Mouse (Mus musculus) kidney, postnatal 0 days (tissue): ENCODE measurements around the gene Bcr. TPM values are rescaled to one million over a fixed set of nuclear protein-coding genes. Genes with fewer than 3 reads are reported as not detected.

Source experiments
- ATAC-seq: fragments of 200-750 bp; cut with Nextera tagmentation; replicated peaks from 2 replicates; pipeline ENCODE4 v1.8.0; 2017; ENCODE audit warnings: low read depth, moderate number of reproducible peaks, moderate TSS enrichment, moderate library complexity; ENCODE audit not compliant: low FRiP score
- DNase-seq: peaks from one replicate; pipeline ENCODE4 v3.0.0-alpha.2; 2016; ENCODE audit warnings: low spot score
- H3K27ac ChIP-seq: fragments of 300-500 bp; sonication (generic); 2 replicates; pipeline ENCODE4 v1.5.1; 2014; ENCODE audit warnings: mild to moderate bottlenecking
- H3K27me3 ChIP-seq: fragments of 300-500 bp; sonication (generic); 2 replicates; pipeline ENCODE4 v1.6.1; 2014; ENCODE audit warnings: low read length, mixed read lengths; ENCODE audit not compliant: insufficient read depth
- H3K36me3 ChIP-seq: fragments of 300-500 bp; sonication (generic); 2 replicates; pipeline ENCODE4 v1.6.1; 2014; ENCODE audit warnings: low read length, mixed read lengths; ENCODE audit not compliant: insufficient read depth
- H3K4me1 ChIP-seq: fragments of 300-500 bp; sonication (generic); replicated peaks from 2 replicates; pipeline ENCODE4 v1.6.1; 2014; ENCODE audit warnings: antibody characterized with exemption, low read length, mixed read lengths; ENCODE audit not compliant: insufficient read depth
- H3K4me2 ChIP-seq: fragments of 300-500 bp; sonication (generic); 2 replicates; pipeline ENCODE4 v1.6.1; 2014; ENCODE audit warnings: mild to moderate bottlenecking, low read length, moderate library complexity, mixed read lengths
- H3K4me3 ChIP-seq: fragments of 300-500 bp; sonication (generic); replicated peaks from 2 replicates; pipeline ENCODE4 v1.5.1; 2014; ENCODE audit warnings: low read depth, low read length
- H3K9ac ChIP-seq: fragments of 300-500 bp; sonication (generic); 2 replicates; pipeline ENCODE4 v1.6.1; 2014; ENCODE audit warnings: low read depth, low read length
- H3K9me3 ChIP-seq: fragments of 300-500 bp; sonication (generic); replicated peaks from 2 replicates; pipeline ENCODE4 v1.6.1; 2016; ENCODE audit warnings: low read length, inconsistent platforms, mixed read lengths
- CTCF ChIP-seq: IDR thresholded peaks from 2 replicates; pipeline ENCODE4 v1.5.1; 2016; ENCODE audit warnings: antibody characterized with exemption, low read depth, mild to moderate bottlenecking, moderate library complexity
- WGBS: fragments of 180-500 bp; shearing (Covaris S2); extraction: QIAGEN DNeasy Blood & Tissue Kit; methylation state at CpG from one replicate; pipeline ENCODE4 v1.1.7; 2014; 5-methylcytosine and 5-hydroxymethylcytosine counted together
- polyA plus RNA-seq: library from polyadenylated mRNA; unstranded; fragments of >200 nt; fragmentation: Nextera tagmentation; extraction: Ambion mirVana; gene quantifications from 2 replicates; pipeline ENCODE4 v1.2.1, GENCODE M21; 2015

Gene Bcr
- polyA plus RNA-seq, 1 experiment from 2014 or later: 5.9 TPM

DNA sequence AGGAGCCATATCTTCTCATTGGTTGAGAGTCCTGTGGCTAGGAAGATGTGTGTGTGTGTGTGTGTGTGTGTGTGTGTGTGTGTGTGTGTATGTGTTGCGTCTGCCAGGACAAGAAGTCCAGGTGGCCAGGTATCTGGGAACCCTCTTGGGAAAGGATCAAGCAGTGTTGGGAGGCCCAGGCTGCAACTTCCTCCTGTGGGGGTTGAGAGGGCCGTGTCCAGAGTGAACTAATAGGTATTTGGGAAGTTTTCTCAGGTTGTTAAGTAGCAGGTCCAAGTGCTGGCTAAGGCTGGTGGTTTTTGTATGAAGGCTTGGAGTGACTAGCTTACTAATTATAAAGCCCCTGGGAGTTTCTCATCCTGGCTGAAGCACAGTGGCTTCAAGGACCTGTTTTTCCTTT lies 7.7 kb downstream of the Bcr start:
- 41% methylated on average over 2 of the region's 2 CpGs for WGBS
- Histone ChIP-seq H3K9me3 (no peaks in the 10 kb centered on the region), H3K4me3 (no peak overlapping the region), H3K27ac (0 out of 2 replicates have a peak overlapping the region, but pooled peaks have one; percentile 3), H3K4me2 (no peak overlapping the region), H3K36me3 (no peaks in the 10 kb centered on the region), H3K4me1 (peaks cover 15% of the 10 kb centered on the region), H3K9ac (no peak overlapping the region), H3K27me3 (no peaks in the 10 kb centered on the region)
- ATAC-seq (no peak), DNase-seq (no peak)
- no peak for TF ChIP-seq CTCF

DNA sequence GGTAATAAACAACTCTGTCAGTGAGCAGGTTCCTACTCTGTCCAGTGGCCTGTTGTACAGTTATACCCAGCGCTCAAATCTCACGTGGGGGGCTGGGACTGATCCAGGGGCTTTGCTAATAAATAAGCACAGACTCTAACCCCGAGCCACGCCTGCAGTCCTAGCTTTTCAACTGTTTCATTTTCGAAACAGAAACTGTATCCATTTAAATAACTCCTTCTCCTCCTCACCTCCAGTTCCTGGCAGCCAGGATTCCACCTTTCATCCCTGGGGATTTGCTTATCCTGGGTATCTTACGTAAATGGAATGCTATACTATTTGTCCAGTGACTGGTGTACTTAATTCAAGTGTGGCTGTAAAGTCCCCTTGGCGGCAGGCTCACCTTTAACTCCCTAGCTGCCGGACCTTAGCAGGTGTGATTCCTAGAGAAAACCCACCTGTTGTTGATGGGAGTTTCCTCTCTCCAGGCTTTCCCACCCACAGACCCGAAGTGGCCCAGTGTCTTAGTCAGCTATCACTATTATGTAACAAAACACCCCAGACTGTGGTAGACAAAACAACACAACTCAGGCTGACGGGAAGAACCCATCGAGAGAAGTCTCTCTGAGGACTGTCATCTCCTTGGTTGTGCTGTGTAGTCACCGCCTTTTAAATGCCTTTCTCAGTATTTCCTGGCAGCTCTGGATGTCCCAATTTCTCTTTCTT lies 8.4 kb downstream of the Bcr start:
- TF ChIP-seq CTCF: no peak
- Histone ChIP-seq H3K36me3 (peaks cover 4% of the 10 kb centered on the region; the same call in 1 of the 2 replicates), H3K27me3 (no peaks in the 10 kb centered on the region), H3K27ac (0 out of 2 replicates have a peak overlapping the region, but pooled peaks have one; percentile 3), H3K4me2 (peak overlapping the region; percentile 0; the same call in 1 of the 2 replicates), H3K4me3 (no peak overlapping the region), H3K4me1 (peaks cover 11% of the 10 kb centered on the region), H3K9me3 (no peaks in the 10 kb centered on the region), H3K9ac (no peak overlapping the region)
- 32% methylated on average over 12 of the region's 12 CpGs for WGBS
- DNase-seq (no peak), ATAC-seq (no peak)

GRCm38 (mm10) chr10:75070281-75070976 lies 10.0 kb downstream of the Bcr start:
- Histone ChIP-seq H3K9ac (no peak overlapping the region), H3K4me3 (no peak overlapping the region), H3K9me3 (no peaks in the 10 kb centered on the region), H3K36me3 (peaks cover 4% of the 10 kb centered on the region; the same call in 1 of the 2 replicates), H3K27me3 (no peaks in the 10 kb centered on the region), H3K4me2 (no peak overlapping the region), H3K27ac (no peak overlapping the region), H3K4me1 (peaks cover 11% of the 10 kb centered on the region; the same call in 1 of the 2 replicates)
- WGBS: 41% methylated on average over 11 of the region's 11 CpGs
- no peak for TF ChIP-seq CTCF
- DNase-seq: no peak
- ATAC-seq: no peak

DNA sequence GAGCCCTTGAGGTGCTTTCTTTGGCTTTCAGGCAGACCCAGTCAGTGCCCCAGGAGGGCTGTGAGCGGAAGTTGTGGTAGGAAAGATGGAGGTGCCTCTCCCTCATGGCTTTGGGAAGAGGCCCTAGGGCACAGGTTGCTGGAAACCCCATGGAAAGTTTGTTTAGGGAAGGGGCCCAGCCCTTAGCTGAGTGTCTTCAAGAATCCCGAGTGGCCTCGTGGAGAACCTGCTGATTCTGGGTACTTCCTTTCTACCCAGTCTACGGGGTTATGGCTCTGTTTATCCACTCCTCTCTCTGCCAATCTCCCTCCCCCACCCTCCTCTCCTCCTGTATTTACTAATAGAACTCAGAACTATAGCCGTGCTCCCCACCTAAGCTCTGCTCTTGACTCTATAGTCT lies 15.3 kb downstream of the Bcr start:
- no peaks in the 10 kb centered on the region for H3K27me3 ChIP-seq
- H3K27ac ChIP-seq: no peak overlapping the region
- TF ChIP-seq CTCF: no peak
- ATAC-seq: no peak
- H3K4me2 ChIP-seq: no peak overlapping the region
- H3K9me3 ChIP-seq: no peaks in the 10 kb centered on the region
- peaks cover 12% of the 10 kb centered on the region for H3K4me1 ChIP-seq
- DNase-seq: no peak
- 63% methylated on average over 5 of the region's 5 CpGs for WGBS
- peaks cover 4% of the 10 kb centered on the region; the same call in 1 of the 2 replicates for H3K36me3 ChIP-seq
- no peak overlapping the region for H3K9ac ChIP-seq
- no peak overlapping the region for H3K4me3 ChIP-seq

DNA sequence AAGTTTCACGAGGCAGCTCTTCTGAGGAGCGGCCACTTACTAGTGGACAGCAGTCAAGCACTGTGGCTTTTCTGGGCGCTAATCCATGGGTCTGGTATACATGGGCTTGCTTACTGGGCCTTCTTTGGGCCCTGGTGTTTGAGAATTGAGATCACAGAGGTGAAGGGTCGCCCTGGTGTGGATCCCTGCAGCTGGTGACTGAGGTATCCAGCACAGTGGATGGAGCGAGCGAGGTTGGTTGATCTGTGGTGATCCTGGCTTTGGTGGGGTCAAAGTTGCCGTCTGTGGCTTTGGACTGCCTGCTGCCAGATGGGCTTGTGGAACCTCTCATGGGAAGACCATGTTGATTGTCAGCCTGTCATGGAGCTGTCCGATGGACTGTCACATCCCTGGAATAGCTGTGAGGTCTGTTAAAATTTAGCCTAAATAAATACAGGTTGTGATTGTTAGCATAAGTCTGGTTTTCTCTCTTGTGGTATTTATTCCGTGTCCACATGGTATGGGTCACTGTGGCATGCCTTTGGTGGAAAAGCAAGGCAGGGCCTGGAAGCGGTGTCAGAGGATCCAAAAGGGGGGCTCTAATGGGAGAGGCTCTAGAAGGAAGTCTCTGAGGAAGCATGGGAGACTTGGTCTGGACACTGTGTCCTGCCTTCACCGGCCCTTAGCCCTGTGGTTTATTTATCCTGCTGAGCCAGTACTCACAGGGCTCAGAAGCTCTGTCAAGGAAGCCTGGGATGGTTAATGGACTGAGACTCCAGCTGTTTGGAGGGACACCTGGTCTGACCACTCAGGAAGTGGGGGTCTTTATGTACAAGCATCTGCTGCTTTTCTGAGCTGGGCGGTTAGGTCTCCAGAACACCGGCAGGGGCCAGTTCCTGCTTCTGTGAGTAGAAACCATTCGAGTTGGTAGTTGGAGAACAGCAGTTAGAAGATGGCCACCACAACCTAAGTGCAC lies 18.1 kb downstream of the Bcr start:
- no peaks in the 10 kb centered on the region for H3K9me3 ChIP-seq
- no peak overlapping the region for H3K9ac ChIP-seq
- H3K27ac ChIP-seq: no peak overlapping the region
- ATAC-seq (peak; percentile 54; the same call in 1 of the 2 replicates), DNase-seq (no peak)
- H3K4me1 ChIP-seq: peaks cover 12% of the 10 kb centered on the region; the same call in 1 of the 2 replicates
- H3K4me3 ChIP-seq: no peak overlapping the region
- WGBS: 60% methylated on average over 14 of the region's 14 CpGs
- no peak for TF ChIP-seq CTCF
- H3K27me3 ChIP-seq: no peaks in the 10 kb centered on the region
- H3K36me3 ChIP-seq: peaks cover 3% of the 10 kb centered on the region; the same call in 1 of the 2 replicates
- H3K4me2 ChIP-seq: no peak overlapping the region

DNA sequence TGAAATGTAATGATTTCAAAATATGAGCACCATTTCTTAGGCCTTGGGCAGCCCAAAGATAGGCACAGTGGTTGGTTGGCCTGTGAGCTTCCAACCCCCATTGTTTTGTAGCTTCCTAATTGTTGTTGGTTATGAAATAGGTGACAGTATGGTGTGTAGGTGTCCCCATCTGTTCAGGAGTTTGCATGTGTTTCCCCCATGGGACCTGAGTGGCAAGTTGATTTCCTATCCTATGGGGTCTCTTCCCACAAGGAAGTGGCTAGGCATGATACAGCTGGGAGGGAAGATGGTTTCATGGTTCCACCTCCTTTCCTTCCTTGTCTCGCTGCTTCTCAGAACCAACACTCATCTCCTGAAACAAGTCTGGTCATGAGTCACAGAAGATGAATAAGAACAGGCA lies 24.9 kb downstream of the Bcr start:
- Histone ChIP-seq H3K27ac (no peak overlapping the region), H3K9ac (no peak overlapping the region), H3K4me2 (no peak overlapping the region), H3K27me3 (no peaks in the 10 kb centered on the region), H3K36me3 (no peaks in the 10 kb centered on the region), H3K9me3 (no peaks in the 10 kb centered on the region), H3K4me3 (no peak overlapping the region), H3K4me1 (no peaks in the 10 kb centered on the region)
- DNase-seq (no peak), ATAC-seq (no peak)
- 75% methylated on average over 1 of the region's 1 CpGs for WGBS
- TF ChIP-seq CTCF: no peak
